Mouse (Mus musculus): ENCODE measurements around the gene Etv2. TPM values are rescaled to one million over a fixed set of nuclear protein-coding genes. Genes with fewer than 3 reads are reported as not detected.

Gene Etv2
- polyA plus RNA-seq, 1 experiment: not detected

DNA sequence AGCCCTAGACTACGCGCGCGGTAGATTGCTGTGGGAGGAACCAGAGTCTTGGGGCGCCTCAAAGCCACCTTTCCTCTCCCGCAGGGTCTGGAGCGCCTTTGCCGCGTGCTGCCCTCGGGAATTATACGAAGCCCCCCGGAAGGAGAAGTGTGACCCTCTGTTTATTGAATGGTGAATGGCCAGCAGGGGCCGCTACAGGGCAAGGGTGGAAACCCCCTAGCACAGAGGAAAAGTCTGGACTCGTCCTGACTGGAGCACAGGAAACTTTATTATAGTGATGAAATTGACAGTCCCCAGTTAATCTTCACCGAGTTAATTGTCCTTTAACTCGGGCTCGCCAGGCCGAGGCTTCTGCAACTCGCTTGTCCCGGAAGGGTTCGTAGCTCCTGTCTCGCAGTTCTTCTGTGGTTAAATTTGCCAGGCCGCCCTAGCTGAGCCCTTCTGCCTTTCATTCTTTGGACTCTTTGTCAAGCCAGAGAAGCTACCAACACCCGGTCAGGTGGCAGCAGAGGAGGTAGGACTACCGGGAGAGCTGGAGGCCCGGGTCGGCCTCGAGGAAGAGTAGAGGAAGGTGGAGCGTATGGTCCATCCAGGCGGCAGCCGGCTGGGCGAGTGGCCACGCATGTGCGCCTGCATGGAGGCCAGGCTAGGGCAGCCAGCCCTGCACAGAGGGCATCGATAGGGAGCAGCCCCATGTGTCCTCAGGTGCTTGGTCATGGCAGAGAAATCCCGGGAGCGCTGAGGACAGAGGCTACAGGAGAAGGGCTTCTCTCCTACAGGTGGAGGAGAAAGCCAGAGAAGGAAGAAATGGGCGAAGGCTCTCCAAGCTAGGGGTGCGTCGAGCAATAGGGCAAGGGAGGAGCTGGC lies 46.0 kb downstream of the Etv2 start:
- Histone ChIP-seq H3K79me2 (ENCODE audit: control insufficient read depth, insufficient read depth) (peaks cover 26% of the 10 kb centered on the region), H3K27me3 (ENCODE audit: control insufficient read depth, insufficient read depth, insufficient read length) (peaks cover 6% of the 10 kb centered on the region), H3K4me3 (peak overlapping the region; percentile 91), H3K36me3 (ENCODE audit: control insufficient read depth, insufficient read depth) (no peaks in the 10 kb centered on the region), H3K4me2 (ENCODE audit: low read depth) (peak overlapping the region; percentile 90), H3ac (ENCODE audit: control insufficient read depth, insufficient read length) (peak overlapping the region; percentile 98)
- no peak for TF ChIP-seq MYOG (IDR thresholded peaks at IDR 0.05; ENCODE audit: control insufficient read depth in 1 of 3, insufficient read depth in 1 of 3, insufficient read length in 2 of 3, low read depth in 2 of 3)
- no peak for TF ChIP-seq POLR2AphosphoS2 (IDR thresholded peaks at IDR 0.05; ENCODE audit: insufficient read length, low read depth)
- no peak for TF ChIP-seq CEBPB (IDR thresholded peaks at IDR 0.05; ENCODE audit: insufficient read depth, poor library complexity, severe bottlenecking)
- TF ChIP-seq REST (IDR thresholded peaks at IDR 0.05; ENCODE audit: insufficient read depth, insufficient read length): no peak
- TF ChIP-seq POLR2A (IDR thresholded peaks at IDR 0.05; ENCODE audit: insufficient read length, low read depth): no peak
- TF ChIP-seq MAX (IDR thresholded peaks at IDR 0.05; ENCODE audit: low read depth): no peak
- no peak for TF ChIP-seq E2F4 (IDR thresholded peaks at IDR 0.05; ENCODE audit: insufficient read depth)
- no peak for TF ChIP-seq TCF3 (IDR thresholded peaks at IDR 0.05; ENCODE audit: insufficient read length, low read depth)

DNA sequence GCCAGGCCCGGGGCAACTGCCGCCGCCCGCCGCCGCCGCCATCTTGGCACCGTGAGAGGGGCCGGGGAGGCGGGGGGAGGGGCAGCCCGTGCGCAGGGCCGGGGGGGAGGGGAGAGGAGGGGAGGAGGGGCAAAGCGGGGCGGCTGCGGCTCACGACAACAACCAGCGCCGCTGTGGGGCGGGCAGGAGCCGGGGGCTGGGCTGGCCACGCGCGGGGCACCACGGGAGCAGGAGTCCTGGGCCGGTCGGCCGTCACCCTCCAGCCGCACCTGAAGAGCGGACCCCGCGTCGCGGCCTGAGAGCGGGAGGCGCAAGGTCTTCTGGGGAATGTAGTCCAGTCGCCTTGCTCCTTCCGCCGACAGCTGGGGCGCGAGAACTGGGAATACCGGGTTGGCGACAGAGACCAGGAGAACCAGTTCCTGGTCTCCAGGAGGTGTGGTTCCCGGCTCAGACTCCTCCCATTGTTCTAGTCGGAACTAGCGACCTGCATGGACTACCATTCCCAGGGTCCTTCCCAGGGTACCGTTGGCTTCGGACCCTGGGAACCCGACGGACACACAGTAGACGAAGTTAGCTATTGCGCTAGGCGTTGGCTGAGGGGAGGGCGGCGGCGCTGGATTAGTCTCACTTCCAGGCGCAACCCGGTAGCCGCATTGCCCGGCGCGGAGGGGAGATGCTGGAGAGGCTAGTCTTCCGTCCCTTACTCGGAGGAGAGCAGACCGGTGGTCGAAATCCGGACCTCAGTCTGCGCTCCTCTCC lies 46.8 kb downstream of the Etv2 start, which contains the start of gene Kmt2b:
Kmt2b (minus strand) TSS at position 51 of the 759 bp plus-strand sequence.
- TF ChIP-seq TCF12 (IDR thresholded peaks at IDR 0.05; ENCODE audit: insufficient read depth, poor library complexity, severe bottlenecking) (no peak), MYOG (IDR thresholded peaks at IDR 0.05; ENCODE audit: control insufficient read depth in 1 of 3, insufficient read depth in 1 of 3, insufficient read length in 2 of 3, low read depth in 2 of 3) (peak in 2 of 3 experiments; percentile 51 to 78), POLR2A (IDR thresholded peaks at IDR 0.05; ENCODE audit: insufficient read length, low read depth) (peak; percentile 73), MYOD1 (IDR thresholded peaks at IDR 0.05; ENCODE audit: control insufficient read depth in 1 of 3, insufficient read length in 2 of 3, low read depth in 2 of 3) (peak in 2 of 3 experiments; percentile 31 to 59), E2F4 (IDR thresholded peaks at IDR 0.05; ENCODE audit: insufficient read depth) (no peak), REST (IDR thresholded peaks at IDR 0.05; ENCODE audit: insufficient read depth, insufficient read length) (no peak), USF1 (IDR thresholded peaks at IDR 0.05; ENCODE audit: low read depth) (no peak), TCF3 (IDR thresholded peaks at IDR 0.05; ENCODE audit: insufficient read length, low read depth) (no peak), SRF (IDR thresholded peaks at IDR 0.05; ENCODE audit: control insufficient read depth, insufficient read length, low read depth) (peak; percentile 3), POLR2AphosphoS2 (IDR thresholded peaks at IDR 0.05; ENCODE audit: insufficient read length, low read depth) (peak; percentile 60), CEBPB (IDR thresholded peaks at IDR 0.05; ENCODE audit: insufficient read depth, poor library complexity, severe bottlenecking) (no peak), MAX (IDR thresholded peaks at IDR 0.05; ENCODE audit: low read depth) (no peak)
- Histone ChIP-seq H3K4me2 (ENCODE audit: low read depth) (peak within 1 kb of the TSS; percentile 90), H3ac (ENCODE audit: control insufficient read depth, insufficient read length) (peak within 1 kb of the TSS; percentile 98), H3K36me3 (ENCODE audit: control insufficient read depth, insufficient read depth) (no peaks in the 10 kb centered on the region), H3K27me3 (ENCODE audit: control insufficient read depth, insufficient read depth, insufficient read length) (no peaks in the 10 kb centered on the region), H3K4me3 (peak within 1 kb of the TSS; percentile 91), H3K79me2 (ENCODE audit: control insufficient read depth, insufficient read depth) (peaks cover 26% of the 10 kb centered on the region)

DNA sequence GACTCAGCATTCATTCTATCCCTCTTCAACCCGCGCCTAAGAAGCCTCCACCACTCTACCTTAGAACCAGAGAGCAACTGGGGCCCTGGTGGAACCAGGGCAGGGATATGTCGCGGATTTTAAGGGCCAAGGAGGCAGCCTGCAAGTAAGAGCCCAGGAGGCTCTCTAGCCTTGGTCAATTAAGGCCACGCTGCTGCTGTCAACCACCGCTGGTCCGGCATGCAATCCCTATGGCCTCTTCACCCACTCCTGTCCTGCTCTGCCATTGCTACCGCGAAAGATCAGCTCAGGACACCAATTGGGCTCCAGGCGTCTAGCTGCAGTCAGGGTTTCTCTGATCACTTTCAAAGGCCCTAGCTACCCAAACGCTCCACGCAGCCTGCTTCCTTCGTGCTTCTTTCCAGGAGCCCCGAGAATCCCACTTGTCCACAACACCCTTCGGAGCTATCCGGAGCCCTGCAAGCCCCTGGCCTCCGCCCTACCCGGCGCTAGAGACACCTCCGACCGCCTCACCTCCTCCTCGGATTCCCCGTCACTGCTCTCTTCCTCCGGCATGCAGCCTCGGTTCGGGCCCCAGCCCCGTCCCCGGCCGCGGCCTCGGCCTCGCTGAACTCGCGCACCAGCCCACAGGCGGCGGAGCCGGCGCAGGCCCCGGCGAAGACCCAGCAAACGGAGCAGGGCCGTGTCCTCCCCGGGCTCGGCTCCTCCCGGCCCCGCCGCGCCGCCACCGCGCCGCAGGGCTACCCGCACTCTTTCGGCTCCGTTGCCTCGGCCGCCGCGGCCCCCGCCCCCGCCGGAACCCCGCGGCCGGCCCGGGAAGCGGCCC lies 47.6 kb downstream of the Etv2 start:
- H3ac ChIP-seq (ENCODE audit: control insufficient read depth, insufficient read length): peak overlapping the region; percentile 98
- H3K27me3 ChIP-seq (ENCODE audit: control insufficient read depth, insufficient read depth, insufficient read length): no peaks in the 10 kb centered on the region
- peak overlapping the region; percentile 87 for H3K4me2 ChIP-seq (ENCODE audit: low read depth)
- no peak for TF ChIP-seq MAX (IDR thresholded peaks at IDR 0.05; ENCODE audit: low read depth)
- TF ChIP-seq REST (IDR thresholded peaks at IDR 0.05; ENCODE audit: insufficient read depth, insufficient read length): no peak
- no peak for TF ChIP-seq E2F4 (IDR thresholded peaks at IDR 0.05; ENCODE audit: insufficient read depth)
- TF ChIP-seq TCF12 (IDR thresholded peaks at IDR 0.05; ENCODE audit: insufficient read depth, poor library complexity, severe bottlenecking): no peak
- TF ChIP-seq POLR2AphosphoS2 (IDR thresholded peaks at IDR 0.05; ENCODE audit: insufficient read length, low read depth): no peak
- H3K79me2 ChIP-seq (ENCODE audit: control insufficient read depth, insufficient read depth): peaks cover 26% of the 10 kb centered on the region
- H3K4me3 ChIP-seq: peak overlapping the region; percentile 91
- H3K36me3 ChIP-seq (ENCODE audit: control insufficient read depth, insufficient read depth): no peaks in the 10 kb centered on the region

GRCm38 (mm10) chr7:30586455-30587020 lies 49.1 kb downstream of the Etv2 start:
- Histone ChIP-seq H3K27me3 (ENCODE audit: control insufficient read depth, insufficient read depth, insufficient read length) (no peaks in the 10 kb centered on the region), H3ac (ENCODE audit: control insufficient read depth, insufficient read length) (no peak overlapping the region), H3K4me2 (ENCODE audit: low read depth) (peak overlapping the region; percentile 87), H3K79me2 (ENCODE audit: control insufficient read depth, insufficient read depth) (peaks cover 26% of the 10 kb centered on the region), H3K36me3 (ENCODE audit: control insufficient read depth, insufficient read depth) (peaks cover 9% of the 10 kb centered on the region), H3K4me3 (peak overlapping the region; percentile 91)
- TF ChIP-seq MYOG (IDR thresholded peaks at IDR 0.05; ENCODE audit: control insufficient read depth in 1 of 3, insufficient read depth in 1 of 3, insufficient read length in 2 of 3, low read depth in 2 of 3) (no peak), MYOD1 (IDR thresholded peaks at IDR 0.05; ENCODE audit: control insufficient read depth in 1 of 3, insufficient read length in 2 of 3, low read depth in 2 of 3) (no peak), POLR2A (IDR thresholded peaks at IDR 0.05; ENCODE audit: insufficient read length, low read depth) (no peak), E2F4 (IDR thresholded peaks at IDR 0.05; ENCODE audit: insufficient read depth) (no peak), CEBPB (IDR thresholded peaks at IDR 0.05; ENCODE audit: insufficient read depth, poor library complexity, severe bottlenecking) (no peak), MAX (IDR thresholded peaks at IDR 0.05; ENCODE audit: low read depth) (no peak), REST (IDR thresholded peaks at IDR 0.05; ENCODE audit: insufficient read depth, insufficient read length) (no peak), TCF12 (IDR thresholded peaks at IDR 0.05; ENCODE audit: insufficient read depth, poor library complexity, severe bottlenecking) (no peak), SRF (IDR thresholded peaks at IDR 0.05; ENCODE audit: control insufficient read depth, insufficient read length, low read depth) (no peak), USF1 (IDR thresholded peaks at IDR 0.05; ENCODE audit: low read depth) (no peak), POLR2AphosphoS2 (IDR thresholded peaks at IDR 0.05; ENCODE audit: insufficient read length, low read depth) (no peak), TCF3 (IDR thresholded peaks at IDR 0.05; ENCODE audit: insufficient read length, low read depth) (no peak)
